Mouse (Mus musculus): ENCODE results near the gene Chrna9.

Gene Chrna9

DNA sequence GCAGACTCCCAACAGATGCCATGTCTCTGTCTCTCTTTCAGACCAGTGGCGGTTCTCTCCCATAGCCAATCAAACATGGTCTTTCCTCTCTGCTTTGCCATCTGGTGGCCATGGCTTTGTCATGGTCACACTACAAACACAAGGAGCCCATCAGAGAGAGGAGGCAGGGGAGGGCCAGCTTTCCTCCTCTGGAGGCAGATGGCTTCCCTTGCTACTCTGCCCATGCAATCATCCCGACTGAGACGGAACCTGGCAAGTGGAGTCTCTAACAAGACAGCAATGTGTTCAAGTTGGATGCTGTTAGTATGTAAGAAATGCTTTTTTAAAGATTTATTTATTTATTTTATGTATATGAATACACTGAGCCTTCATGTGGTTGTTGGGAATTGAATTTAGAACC is 14.8 kb upstream of the Chrna9 start:
- DNase-seq, result no peak

DNA sequence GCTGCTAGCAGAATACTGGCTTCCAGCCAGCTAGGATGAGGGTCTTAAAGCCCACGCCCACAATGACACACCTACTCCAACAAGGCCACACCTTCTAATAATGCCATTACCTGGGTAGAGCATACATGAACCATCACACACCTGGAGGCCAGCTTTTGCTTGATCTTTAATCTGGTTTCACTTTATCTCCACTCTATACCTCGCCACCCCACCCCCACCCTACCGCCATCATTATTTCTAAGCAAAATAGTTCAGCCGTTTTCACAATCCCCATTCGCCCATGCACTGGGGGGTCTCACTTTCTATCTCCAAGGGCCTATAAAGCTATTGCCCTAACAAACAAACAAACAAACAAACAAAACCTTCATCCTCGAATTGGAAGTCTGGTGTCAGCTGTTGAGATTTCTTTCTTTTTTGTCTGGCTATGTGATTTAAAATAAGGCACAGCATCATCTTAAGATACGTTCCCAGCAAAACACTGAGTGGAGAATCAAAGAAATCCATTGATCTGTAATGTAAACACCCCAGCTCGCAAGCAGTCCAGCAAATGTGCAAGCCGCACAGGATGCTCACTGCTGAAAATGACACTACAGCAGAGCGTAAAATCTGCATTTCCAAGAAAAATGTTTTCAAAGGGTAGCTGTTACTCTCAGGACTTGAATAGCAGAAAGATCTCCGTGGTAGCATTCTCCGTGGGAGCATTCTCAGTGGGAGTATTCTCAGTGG is 13.9 kb upstream of the Chrna9 start:
- DNase-seq, result no peak

DNA sequence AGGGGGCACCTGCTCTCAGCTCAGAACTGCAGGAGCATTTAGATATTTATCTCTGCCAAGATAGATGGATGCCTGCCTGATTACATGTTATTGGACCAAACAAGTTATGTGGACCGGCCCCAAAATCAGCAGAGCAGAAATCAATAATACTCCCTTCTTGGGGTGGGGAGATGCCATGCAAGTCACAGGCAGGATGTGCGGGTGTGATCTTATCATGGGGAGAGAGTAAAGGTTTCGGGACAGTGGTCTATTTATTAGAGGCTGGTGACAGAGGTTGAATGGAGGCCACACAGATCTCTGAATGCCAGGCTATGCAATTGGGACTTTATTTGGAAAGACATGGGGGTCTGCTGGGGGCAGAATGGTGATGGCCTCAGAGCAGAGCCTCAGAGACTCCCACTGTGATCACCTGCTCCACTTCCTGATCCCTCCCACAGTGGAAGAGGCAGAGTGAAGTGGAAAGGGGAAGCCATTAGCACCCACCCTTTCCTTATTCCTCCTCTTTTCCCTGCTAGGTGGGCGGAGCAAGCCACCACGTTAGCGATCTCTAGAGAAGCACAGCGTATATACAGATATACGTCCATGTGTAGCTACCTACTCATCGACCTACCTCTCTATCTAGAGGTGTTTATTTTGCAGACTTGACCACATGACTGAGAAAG is 13.1 kb upstream of the Chrna9 start:
- DNase-seq, result no peak

DNA sequence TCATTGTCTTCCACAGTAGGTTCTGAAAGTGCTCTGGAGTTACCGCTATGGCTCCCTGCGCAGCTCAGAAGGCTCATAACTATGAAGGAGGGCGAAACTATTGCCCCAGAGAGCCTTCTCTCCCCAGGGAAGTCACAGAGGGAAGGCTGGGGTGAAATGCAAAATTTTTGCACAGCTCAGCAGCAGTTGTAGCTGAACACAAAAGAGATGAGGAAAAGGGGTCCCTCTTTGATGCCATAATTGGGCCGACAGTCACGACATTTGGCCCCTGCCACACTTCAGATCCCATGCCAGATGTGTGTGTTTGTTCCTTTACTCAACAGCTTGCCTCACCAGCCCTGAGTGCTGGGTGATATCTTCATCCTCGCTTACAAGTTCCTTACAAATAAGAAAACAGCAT is 8.1 kb upstream of the Chrna9 start:
- DNase-seq, result no peak

DNA sequence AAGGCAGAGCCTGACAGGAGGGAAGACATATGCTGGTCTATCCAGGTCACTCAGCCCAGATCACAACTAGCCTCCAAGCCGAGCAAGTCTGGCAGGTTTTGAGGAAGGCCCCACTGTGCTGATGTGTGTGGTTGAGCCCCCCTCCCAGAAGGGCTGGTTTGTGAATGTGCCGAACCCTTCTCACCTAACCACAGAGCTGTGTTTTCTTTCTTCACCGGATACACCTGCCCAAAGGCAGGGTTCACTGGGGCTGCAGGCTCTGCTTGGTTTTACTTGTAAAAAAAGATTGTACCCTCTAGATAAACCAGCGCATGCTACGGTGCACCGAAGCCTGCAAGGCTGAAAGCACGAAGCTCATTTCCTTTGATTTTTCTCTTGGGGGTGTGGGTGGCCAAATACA is 5.6 kb upstream of the Chrna9 start:
- peak; percentile 57 for DNase-seq

DNA sequence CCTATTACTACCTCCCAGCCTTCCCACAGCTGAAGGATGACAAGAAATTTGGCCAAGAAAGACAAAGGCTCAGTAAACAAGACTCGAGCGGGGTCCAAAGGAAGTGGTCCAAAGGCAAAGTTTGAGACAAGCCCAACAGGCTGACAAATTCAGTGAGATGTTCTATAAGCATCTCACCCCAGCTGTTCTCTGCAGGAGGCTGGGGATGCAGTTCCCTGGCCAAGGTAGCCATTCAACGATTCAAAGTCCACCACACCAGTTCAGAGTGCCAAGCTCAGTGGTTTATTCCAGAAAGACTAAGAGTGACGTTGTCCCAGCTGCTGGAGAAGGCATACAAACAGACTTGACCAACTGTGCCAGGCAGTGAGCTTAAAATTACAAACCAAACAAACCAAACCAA is 4.5 kb upstream of the Chrna9 start:
- no peak for DNase-seq

DNA sequence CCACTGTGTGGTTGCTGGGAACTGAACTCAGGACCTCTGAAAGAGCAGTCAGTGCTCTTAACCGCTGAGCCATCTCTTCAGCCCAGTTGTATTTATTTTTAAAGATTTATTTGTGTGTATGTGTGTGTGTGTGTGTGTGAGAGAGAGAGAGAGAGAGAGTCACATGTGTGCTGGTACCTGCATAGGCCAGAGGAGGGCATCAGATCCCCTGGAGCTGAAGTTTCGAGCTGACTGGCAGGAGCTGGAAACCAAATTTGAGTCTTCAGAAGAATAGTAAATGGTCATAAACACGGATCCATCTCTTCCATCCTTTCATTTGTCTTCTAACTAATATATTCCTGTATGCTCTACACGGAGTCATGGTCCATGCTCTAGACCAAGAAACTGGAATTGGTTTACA is 1.5 kb upstream of the Chrna9 start:
- DNase-seq, result no peak

DNA sequence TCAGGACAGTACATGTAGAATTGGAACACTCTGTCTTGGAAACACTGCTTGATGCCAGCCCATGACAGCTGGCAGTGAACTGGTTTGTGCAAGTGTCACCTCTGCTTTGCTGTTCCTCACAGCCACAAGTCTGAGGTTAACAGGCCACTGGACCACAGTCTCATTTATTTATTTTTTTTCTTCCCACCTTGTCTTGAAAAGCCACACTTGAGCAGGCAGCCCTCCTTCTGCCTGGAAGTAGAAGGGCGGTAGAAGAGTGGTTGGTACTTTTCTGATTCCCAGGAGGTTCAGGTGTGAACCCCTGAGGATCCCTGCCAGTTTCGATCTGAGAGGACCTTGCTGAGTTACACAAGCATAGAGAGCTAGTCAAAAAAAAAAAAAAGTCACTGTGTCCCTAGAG is 957 bp upstream of the Chrna9 start:
- DNase-seq, result no peak

DNA sequence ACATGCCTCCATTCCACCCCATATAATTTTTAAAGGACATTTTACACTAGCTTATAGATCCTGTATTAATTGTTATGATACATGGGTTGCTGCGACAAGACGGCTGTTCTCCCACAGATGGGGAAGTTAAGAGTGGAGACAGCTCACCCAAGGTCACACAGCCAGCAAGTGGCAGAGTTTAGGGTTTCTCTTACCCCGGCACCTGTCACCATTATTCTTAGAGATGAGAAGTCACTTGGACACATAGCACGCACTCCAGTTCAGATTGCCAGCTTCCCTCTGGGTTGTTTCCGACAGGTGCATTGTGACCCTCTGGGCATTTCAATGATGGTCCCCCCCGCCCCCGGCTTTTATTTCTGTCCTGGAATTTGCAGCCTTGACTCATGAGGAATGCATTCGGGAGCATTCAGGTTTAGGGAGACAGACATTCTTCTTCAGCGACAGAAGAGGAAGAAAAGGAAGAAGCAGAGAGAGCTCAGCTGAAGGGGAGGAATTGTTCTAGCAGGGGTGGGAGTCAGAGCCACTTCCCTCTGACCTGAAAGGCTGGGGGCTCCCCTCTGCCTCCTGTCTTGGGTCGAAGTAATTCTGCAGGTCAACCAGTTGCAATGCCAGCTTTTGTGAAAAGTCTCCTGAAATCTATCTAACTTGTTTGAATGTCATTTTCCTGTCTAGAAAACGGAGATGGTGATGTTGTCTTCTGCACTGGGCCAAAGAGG is 2.4 kb downstream of the Chrna9 start:
- no peak for DNase-seq

DNA sequence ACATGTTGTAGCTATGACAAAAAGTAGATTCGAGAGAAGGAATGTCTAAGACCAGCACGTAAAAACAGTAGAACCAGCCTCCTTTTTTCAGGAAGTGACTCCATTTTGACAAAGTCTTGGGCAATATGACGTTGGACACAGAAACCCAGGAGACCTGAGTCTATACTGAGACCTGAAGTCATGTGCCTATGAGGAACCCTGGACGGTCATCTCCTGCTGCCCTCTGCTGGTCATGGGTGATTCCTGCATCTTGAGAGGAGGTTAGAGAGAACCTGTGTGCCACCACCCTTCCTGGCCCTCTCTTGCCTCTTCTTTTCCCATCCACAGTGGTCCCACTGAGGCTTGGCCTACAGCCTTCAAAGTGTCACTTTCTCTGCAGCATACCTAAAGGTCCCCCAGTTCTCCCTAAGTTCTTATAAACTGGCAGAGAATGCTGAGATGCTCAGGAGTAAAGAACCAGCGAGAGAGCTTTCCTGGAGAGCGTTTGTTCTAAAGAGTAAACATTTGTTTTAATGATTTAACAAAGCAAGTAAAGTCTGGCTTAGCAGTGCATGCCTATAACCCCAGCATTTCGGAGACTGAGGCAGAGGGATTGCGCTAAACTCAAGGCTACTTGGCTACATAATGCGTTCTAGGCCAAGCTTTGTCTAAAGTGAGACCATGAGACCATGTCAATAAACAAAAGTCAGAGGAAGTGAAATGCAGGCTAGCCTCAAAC is 3.4 kb downstream of the Chrna9 start:
- DNase-seq, result peak; percentile 93

DNA sequence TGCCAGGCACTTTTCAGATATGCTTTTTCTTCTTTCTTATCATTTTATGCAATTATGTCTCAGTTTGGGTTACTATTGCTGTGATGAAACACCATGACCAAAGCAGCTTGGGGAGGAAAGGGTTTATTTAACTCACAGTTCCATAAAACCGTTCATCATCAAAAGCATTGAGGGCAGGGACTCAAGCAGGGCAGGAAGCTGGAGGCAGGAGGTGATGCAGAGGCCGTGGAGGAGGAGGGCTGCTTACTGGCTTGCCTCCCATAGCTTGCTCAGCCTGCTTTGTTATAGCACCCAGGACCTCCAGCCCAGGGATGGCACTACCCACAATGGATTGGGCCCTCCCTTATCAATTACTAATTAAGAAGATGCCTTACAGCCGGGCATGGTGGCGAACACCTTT is 6.4 kb downstream of the Chrna9 start:
- no peak for DNase-seq

DNA sequence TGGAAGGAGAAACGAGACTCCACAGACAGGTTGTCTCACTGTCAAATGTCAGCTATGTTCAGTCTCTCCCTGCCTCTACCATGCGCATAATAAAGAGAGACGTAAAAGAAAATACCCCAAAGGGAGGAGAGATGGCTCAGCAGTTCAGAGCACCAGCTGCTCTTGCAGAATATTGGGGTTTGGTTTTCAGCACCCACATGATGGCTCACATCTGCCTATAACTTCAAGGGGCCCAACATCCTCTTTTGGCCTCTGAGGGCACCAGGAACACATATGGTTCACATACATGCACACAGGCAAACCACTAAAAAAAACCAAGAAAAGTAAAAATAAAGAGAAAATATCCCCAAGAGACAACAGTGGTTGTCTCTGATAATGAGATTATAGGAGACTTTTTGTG is 15.1 kb downstream of the Chrna9 start:
- DNase-seq, result no peak

DNA sequence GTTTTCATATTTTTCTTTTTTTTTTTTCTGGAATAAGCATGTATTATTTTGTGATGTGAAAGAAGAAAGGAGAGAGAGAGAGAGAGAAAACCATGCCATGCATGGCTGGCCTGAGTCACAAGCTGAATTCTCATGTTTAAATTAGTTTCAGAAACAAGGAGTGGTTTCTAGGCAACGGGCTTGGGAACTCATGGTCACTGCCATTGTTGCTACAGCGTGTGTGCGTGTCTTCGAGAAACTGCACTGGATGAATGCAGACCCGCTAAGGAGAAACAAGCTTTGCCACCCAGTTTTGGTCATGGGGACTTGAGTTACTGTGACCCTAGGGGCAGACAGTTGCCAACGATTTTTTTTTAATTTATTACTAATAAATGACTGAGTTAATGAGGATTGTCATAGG is 15.5 kb downstream of the Chrna9 start:
- peak; percentile 53 for DNase-seq

DNA sequence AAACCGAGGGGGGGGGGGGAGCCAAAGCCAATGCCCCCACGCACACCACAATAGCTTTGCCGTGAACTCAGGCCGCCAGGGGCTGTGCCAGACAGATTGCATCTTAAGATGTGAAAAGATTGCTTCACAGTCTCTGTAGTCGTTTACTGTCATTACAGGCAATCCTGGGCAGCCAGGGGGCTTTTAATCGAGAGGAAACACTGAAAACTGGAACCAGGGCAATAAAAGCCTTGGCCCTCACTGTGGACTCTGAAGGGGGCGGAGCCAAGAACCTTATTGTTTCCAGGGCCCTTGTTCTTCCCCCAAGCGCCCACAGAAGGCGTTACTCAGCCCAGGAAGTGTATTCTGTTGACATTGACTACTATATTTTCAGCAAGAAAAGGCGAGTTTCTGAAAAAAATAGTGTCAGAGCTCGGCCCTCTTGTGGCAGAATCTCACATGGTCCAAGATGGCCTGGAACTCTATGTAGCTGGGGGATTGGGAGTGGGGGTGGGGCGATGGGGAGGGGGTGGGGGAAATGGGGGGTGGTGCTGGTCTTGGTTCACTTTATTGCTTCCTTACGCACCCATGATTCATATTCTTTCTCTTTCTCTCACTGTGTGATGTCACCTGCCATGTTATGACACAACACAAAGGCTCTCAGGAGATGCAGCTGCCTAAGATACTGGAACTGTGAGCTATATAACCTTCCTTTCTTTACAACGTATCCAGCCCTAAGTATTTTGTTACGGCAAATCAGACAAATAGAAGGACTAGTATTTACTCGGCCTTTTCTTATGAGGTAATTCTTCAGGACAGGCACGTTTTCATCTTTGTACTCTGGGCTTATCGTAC is 16.2 kb downstream of the Chrna9 start:
- peak; percentile 55 for DNase-seq

DNA sequence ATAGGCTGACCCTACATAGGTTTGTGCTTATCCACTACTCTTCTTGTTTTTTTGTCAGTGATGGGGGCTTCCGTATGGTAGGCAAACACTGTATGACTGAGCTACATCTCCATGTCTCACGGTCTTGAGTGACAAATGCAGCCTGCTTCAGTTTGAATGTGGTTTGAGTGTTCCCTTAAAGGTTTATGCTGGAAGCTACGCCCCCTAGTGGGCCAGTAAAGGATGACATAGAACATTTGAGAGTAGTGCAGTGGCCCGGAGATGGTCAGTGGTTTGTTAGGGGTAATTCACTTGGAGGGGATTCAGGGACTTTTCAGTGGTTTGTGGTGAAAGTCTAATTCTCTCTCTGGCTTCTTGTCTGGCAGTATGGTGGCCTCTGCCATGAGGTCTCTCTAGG is 16.8 kb downstream of the Chrna9 start:
- peak; percentile 51 for DNase-seq

DNA sequence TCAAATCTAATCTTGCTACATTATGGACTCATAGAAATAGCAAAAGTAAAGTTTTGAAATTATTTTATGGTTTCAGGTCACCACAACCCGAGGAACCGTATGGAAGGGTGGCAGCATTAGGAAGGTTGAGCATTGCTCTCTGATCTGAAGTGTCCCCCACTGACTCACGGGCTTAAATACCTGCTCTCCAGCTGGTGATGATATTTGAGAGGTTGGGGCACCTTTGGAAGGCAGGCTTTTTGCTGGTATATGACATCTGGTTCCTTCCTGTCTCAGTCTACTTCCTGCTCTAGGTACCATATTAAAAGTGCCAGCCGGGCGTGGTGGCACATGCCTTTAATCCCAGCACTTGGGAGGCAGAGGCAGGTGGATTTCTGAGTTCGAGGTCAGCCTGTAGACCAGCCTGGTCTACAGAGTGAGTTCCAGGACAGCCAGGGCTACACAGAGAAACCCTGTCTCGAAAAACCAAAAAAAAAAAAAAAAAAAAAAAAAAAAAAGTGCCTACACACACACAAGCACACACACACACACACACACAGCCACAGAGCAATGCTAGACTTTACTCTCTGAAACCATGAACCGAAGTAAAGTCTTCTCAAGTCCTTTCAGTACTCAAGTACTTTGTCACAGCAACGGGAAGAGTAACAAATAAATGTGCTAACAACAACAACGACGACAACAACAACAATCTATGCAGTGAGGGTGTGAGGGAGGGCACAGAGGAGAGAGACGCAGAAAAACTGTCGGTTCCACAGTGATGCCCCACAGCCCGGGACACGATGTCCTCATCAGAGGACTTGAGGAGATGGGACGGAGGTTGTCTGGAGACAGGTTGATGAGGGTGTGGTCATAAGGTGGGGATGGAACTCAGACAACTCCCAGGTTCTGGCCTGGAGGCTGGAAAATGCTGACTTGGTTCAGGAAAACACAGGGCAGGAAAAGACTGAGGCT is 19.7 kb downstream of the Chrna9 start:
- DNase-seq, result no peak

DNA sequence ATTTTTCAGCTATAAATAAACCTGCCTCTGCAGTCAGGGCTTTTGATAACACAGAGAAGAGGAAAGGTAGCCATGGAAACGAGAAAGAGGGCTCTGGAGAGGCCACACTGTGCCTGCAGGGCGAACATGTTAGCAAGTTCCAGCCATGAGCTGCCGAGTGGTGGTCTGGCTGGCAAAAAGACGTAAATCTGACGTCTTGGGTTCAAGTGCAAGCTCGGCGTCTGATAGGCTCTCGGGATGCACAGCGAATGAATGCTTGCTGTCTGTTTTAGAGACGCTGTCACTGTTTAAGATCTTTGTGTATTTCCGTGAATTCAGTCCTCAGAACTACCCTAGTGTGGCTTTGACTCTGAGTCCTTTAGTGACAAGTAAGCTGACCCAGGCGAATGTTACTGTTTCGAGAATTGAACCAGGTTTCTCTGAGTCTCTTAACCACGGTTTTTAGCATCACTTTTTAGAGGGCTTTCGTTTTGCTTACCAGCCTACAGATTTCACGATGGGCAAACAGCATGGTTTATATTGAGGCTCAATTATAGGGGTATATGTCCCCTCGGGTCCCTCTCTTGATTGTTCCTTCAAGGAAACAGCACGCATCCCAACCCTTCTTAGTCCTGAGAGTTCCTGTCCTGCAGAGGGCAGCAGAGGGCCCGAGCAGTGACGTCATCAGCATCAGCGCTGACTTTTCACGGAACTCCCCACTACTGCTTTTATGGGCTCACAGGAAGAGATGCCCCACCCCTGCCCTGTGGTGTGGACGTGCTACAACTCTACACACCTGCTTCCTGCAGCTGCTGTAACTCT is 20.8 kb downstream of the Chrna9 start:
- DNase-seq, result peak; percentile 92

DNA sequence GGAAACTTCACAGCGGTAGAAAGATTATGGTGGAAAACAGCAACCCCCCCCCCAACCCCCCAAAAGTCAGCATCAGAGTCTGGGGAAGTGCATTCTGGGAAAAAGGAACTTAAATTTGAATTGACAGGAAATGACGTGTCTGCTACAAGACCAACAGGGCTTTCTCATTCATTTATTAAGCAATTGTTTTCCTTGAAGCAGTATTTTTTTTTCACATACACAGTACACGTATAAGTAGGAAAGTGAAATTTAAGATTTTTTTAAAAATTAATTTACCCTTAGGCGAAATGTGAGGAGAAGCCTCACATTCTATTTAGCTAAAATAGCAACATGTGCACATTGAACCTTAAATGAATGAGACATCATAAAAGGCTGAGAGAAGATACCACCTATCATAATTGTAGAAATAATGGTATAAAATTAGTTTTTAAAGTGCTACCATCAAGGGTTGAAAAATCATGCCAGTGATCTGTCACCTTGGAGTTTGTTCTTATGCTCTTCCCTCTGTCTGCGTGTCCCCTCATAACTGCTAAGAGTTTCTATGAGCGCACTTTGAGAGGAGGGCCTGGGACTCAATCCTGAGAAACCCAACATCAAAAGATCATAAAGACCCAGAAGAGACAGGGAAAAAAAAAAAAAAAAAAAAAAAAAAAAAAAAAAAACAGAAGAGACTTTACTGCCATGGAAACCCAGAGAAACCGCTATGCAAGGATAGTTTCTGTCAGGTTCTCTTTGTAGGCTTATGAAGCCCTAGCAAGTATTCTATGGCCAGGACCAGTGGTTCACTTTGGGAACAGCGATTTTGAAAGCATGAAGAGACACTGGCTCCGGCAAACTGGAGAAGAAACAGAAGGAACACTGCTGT is 21.7 kb downstream of the Chrna9 start:
- DNase-seq, result no peak

DNA sequence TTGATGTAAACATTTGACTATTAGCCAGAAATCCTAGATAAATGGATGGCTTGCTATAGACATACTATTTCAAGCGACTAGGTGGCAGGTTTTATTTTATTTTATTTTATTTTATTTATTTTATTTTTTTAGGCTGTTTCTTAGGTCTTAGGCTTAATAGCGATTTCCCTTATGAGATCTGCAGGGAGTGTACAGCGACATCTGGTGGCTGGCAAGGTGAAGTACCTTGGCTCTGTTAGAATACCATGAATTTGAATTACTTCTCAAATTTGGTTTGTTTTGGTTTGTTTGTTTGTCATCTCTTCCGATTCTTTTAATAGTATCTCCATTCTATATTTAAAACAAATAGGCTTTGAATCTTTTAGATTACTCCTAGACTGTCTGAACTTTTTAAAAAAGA is 23.9 kb downstream of the Chrna9 start:
- DNase-seq, result peak; percentile 62
